Mouse (Mus musculus) thymus, postnatal 4 days (tissue): ENCODE data around the gene Smg7.
"Not testable (repeated sequence)": the region's sequence is repeated elsewhere in the genome, so short reads cannot be mapped to it uniquely, and the experiment has no call there.

Source experiments
- DNase-seq: peaks from one replicate; pipeline ENCODE4 v3.0.0; 2021

The Smg7 gene

DNA sequence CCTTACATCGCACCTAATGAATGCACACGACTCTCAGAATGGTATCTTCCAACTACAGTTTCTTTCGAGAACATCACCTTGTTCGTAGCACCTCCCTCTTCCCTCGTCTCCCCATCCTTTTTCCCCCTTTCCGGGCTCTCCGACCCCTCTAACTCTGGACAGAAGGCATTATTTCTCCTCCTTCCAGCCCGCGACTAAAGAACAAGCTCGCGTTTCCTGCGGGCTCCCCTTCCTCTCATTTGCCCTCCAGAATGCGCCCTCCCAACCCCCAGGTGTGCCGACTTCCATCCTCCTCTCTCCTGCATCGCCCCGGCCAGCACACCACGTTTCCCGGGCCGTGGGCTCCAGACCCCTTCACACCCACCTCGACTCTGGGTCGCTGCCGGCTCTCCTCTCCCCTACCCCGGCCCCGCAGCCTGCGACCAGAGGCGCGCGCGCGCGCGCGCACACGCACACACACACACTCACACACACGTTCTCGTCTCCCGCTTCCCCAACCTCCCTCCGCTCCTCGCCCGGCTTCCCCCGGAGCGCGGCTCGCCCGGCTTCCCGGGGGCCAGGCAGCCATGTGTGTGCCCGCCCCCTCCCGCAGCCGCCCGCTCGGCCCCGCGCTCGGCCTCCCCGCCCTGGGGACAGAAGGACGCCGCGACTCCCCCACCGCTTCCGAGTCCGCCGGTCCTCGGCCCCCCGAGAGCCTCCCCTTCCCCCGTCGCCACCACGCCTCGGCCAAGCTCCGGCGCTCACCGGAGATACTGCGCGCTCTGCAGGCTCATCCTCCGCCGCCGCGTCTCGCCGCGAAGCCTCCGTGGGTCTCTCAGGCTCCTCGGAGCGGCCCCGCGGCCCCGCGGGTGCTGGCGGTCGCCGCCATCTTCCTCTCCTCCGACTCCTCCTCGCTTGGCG, at the start of gene Smg7:
Gene Smg7, minus strand, starts transcription at position 882 of the 900 bp plus-strand sequence.
- peak; percentile 70 for DNase-seq

DNA sequence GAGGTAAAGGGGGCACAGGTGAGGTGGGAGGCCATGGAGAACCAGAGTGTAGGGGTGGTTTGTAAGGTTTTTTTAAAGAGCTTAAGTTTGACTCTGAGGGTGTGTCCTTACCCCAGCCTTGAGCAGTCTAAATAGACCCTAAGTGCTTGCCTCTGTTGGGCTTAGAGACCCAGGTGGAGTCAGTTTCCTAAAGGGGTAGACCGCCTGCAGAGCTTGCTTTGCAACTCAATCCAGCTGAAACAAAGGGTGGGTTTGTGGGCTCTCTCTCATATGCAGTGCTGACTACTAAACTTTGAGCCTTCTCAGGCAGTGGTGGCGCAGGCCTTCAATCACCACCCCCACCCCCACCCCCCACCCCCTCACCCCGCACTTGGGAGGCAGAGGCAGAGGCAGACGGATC, 40.5 kb upstream of the Smg7 start:
- DNase-seq = no peak

GRCm38 (mm10) chr1:152936365-152936764, 33.9 kb upstream of the Smg7 start:
- no peak for DNase-seq

- no peak for DNase-seq
These were observed 33.0 kb upstream of the Smg7 start for GRCm38 (mm10) chr1:152935476-152935875.

- no peak for DNase-seq
These were observed 31.5 kb upstream of the Smg7 start for GRCm38 (mm10) chr1:152933962-152934361.

DNA sequence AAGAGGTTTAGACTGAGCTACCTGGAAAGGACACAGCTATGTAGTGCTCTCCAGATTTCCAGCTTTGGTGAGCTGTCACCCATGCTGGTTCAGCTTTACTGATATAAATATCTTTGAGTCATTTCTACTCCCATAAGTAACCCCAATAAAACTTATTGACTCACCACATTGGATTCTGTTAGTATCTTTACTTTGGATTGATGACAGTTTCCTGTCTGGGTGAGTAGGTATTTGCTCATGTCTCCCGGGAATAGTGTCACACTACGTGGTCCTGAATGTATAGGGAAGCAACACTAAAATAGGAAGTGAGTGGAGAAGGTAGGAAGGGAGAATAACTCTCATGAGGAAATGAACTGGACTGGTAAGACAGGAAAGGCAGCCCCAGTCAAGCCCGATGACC, 19.3 kb upstream of the Smg7 start:
- no peak for DNase-seq

DNA sequence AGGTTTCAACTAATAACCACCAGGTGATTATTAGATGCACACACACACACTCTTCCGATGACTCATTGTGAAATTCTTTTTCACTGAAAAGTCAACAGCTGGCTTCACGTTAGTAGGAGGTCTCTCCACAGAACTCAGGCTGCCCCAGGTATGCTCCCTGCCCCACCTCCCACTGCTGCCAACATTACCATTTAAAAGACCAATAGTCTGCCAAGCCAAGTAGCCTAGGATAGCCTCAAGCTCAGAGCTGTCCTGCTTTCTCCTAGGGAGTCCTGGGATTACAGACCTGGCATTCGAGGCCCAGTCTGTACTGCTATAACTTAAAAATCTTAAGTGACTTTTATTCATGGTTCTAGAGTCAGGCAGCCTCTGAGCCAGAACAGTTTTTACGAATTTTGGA, 15.2 kb upstream of the Smg7 start:
- no peak for DNase-seq

DNA sequence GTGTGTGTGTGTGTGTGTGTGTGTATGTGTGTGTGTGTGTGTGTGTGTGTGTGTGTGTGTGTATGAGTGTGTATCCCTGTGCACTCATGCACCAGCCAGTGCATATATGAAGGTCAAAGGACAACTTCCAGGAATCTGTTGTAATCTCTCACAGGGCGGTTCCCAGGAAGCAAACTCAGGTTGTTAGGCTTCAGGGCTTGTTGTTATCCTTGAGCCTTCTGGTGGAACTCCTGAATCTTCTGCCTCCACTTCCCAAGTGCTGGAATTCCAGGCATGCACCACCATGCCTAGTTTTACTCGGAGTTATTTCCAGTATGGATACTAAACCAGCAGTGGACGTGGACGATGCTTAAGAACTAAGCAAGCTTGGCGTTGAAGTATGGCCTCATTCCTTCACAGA, 14.5 kb upstream of the Smg7 start:
- no peak for DNase-seq

DNA sequence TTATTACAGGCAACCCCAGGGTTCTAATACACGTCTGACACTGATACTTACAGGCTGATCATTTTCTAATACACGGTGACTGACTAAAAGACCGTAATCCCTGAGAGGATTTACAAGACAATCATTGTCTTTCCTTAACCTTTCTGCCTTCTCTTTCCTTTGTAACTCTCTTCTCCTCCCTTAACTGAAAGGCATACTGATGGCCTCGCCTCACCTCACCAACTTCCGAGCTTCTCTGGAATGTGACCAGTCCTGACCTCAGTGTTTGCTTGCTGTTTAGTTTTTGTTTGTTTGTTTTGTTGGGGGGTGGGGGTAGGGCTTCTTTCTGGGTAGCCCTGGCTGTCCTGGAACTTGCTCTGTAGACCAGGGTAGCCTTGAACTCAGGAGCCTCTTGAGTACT, 13.3 kb upstream of the Smg7 start:
- DNase-seq = no peak

DNA sequence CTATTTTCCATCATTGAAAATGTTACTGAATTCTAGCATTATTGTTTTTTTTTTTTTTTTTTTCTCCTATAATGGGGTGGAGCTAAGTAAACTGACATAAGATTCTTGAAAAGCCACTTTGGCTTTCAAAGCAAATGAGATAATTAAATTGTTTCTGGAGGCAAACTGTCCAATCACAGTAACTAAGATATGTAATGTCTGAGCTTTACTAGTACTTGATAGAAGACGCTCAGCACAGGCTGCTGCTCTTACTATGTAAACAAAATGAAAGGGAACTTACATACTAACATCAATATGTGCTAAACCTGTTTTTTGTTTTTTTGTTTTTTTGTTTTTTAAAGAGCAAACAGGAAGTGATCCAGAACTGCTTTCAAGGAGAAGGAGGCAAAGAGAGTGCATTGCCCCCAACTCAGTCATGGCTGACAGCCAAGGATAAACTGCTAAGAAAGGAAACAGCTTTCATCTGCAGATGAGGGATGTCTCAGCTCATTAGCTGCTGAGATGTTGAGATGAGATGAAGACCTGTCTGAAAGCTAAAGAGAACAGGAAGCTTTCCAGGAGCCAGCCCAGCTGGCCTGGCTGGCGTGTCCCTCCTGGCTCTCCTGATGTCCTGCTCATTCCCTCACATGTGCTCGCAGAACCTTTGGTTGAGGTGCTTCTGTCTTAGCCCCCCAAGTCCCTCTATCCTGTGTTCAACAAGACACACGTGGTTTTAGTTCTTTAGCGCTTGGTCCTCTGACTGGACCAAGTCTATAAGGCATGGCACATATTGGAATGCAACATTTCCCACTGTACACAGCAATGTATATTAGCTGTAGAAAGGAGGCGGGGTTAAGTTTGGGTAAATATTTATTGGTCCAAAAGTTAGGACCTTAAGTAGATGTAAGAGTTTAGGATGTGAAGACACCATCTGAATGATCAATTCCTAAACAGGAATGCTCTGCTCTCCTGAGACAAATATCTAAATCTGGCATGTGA, 11.3 kb upstream of the Smg7 start:
- no peak for DNase-seq

DNA sequence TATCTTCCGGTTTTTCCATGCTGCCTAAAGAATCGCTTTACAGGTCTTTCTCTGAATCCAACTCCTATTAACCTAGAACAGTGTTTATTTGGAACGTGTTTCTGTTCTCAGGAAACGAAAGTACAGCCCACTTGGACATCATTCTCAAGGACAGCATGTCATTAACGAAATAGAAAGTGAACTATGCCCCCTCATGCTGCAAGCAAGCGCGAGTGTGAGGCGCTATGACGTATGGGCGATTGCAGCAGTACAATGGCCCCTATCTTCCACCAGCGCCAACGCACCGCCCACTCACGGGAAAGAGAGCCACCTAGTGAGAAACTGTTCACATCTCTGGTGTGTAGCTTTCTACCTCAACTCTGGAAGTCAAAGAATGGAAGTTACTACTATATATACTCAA, 2.0 kb upstream of the Smg7 start:
- DNase-seq = peak; percentile 87

DNA sequence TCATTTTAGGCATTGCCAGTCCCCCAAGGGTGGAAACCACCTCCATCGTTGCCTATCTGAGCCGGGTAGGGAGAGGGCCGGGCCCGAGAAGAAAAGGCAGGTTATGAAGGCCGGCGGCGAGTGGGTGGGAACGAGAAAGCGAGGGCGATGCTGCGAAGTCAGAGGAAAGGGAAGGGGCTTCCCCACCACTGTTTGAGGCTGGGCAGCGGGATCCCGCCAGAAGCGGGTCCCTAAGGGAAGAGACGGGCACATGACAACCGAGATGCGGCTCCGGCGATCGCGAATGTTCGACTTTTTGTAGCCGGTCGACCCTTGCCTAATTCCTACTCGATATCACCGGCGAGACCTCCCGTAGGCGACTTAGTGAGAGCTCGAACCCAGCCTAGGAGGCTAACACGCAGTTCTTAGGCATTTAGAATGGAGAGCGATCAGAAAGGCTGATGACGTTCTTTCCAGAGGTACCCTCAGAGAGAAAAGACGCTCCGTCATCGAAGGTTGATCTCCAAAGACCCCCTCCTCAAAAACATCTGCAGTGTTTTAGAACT, 1.2 kb upstream of the Smg7 start:
- DNase-seq = peak; percentile 66

DNA sequence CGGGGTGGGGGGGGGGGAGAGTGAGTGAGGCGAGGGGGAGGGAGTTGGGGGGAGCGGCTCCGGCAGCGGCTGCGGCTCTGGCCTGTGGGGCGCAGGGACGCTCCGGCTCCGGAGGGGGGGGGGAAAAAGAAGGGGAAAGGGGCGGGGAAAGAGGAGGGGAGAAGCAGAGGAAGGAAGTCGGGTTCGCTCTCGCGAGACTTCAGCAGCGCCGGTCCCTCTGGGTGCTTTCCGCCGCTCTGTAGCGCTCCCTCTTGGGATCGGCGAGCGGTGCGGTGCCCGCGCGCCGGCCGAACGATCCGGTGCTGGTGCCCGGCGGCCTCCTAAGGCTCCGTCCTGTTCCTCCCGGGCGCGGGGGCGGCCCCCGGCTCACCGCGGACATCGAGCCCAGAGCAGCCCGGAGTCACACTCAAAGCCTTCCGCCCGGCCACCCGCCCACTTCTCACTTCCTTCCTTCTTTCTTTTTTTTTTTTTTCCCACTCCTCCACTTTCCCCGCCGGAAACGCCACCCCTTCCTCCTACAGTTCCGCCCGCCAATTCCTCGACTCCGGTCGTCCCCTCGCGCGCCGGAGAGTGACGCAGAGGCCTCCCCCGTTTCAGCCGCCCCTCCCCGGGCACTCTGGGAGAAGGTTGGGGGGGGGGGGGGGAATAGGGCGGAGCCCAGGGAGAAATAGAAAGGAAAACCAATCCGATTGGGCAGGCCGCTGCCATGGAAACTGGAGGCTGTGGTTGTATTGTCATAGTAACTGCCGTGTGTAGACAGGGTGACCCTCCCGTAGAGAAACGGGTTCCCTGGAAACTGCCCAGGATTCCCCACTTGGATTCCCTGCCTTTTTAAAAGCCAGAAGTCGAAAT, 445 bp upstream of the Smg7 start:
- DNase-seq = peak; percentile 94

DNA sequence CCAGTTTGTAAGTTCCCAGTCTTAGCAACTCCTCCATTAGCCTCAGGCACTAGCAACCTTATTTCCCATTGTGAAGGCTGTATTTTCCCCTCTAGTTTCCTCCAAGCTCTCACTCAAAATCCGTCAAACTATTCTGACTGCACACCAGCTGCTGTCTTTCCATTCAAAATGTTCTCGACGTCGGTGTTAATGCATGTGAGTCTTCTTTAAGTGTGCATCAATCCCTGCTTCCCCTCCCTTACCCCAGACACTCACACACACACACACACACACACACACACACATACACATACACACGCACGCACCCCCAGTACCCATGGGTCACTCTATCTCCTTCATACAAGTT, 1.1 kb downstream of the Smg7 start:
- no peak for DNase-seq

GRCm38 (mm10) chr1:152888086-152888485, 14.4 kb downstream of the Smg7 start:
- DNase-seq = not testable (repeated sequence)

DNA sequence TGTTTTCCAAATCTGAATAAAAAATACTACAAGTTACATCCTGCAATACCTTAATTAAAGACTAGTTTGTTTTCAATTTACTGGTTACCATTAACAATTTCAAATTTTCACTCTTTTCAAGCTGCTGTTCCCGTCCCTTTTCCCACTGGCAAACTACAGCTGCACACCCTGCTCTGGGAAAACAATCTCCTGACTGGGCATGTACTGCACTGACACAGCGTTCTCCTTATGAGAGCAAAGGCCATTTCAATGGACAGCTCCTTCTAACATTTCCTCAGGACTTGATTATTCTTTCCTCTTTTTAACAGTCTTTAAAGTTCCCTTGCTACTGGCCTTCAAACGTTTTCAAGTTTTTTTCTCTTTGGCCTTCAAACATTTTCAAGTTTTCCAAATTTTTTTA, 31.4 kb downstream of the Smg7 start:
- no peak for DNase-seq

- DNase-seq = no peak
These were observed 32.5 kb downstream of the Smg7 start for GRCm38 (mm10) chr1:152869901-152870300.

DNA sequence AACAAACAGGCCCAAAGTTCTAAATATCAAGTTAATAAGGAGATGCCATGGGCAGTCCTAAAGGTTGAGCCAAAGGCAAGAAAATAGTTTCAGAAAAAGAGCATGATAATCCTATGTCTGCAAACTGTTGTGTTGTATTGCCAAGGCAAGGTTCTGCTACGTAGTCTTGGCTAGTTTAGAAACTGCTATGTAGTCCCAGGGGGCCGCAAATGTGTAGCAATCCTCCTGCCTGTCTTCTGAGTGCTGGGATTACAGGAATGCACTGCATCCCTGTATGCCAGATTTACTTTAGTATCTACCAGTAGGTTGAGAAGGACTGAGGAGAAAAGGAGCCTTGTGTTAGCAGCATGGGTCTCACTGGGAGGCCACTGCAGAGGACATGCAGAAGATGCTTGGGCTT, 55.6 kb downstream of the Smg7 start:
- no peak for DNase-seq

DNA sequence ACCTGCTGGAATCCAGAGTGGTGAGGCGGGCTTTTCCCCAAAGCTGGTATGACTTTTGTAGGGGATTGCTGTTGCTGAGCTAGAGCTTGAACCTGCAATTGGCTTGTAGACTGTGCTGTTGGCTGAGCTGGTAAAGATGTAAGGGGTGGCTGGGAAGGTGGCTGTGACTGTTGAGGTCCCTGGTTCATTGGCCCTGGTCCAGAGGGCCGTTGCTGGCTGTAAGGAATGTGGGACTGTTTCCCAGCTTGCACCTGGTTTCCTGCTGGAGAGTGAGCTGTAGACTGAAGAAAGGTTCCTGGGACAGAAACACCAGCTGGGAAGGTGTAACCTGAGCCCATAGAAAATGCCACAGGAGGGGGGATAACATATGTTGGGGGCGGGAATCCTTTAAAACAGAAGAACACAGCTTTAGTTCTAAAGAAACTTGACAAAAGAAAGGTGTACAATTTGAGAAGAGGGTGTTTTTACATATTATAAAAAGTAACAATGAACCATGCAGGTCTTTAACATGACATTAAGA, 57.2 kb downstream of the Smg7 start:
- no peak for DNase-seq

DNA sequence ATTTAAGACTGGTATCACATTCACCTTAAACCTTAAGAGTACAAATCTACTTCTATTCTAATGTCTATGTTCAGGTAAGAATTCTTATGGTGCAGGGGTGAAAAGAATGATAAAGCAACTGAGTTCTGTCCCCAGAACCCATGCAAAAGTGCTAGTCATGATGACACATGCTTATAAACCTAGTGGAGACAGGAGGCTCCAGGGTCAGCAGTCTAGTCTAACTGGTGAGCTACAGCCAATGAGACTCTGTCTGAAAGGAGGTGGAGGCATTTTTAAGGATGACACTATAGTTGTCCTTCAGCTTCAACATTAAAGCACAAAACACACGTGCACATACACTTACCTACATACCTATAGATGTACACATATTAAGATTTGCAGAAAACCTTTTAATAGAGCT, 57.8 kb downstream of the Smg7 start:
- no peak for DNase-seq

GRCm38 (mm10) chr1:152841057-152841456, 61.4 kb downstream of the Smg7 start:
- no peak for DNase-seq

DNA sequence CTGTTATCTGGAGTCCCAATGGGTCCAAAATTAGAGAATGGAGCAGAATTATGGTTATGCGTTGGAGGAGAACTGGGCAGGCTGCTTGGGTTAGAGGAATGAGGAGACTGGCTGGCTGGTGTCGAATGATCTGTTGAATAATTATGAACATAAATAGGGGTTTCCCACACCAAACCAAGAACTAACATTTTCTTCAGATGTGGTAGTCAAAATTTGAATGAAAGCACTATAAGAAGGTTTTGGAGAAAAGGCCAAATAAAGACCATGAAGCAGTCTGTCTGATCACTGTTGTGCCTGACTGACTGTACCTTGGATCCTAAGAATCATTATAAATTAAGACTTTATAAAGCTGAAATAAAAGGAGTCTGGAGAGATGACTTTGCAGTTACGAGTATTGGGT, 62.1 kb downstream of the Smg7 start:
- DNase-seq = no peak
